Comparison of ENCODE assay signal across 7 mouse cellular contexts in genomic region chr17:29370984-29371723, GRCm38 (mm10). TPM values are rescaled to one million over a fixed set of nuclear protein-coding genes. Genes with fewer than 3 reads are reported as not detected.
DNase-seq lines count a peak whose midpoint lies in the region; ATAC-seq and TF ChIP-seq lines count a peak whose summit lies in the region.

No protein-coding gene starts in this region.

- no peak overlapping the region for H3K9ac ChIP-seq in midbrain, embryonic 13.5 days (replicated peaks)

- peak; percentile 82 for ATAC-seq in midbrain, embryonic 13.5 days

- H3K4me2 ChIP-seq in midbrain, embryonic 13.5 days (replicated peaks), result no peak overlapping the region

- no peaks in the 10 kb centered on the region for H3K36me3 ChIP-seq in midbrain, embryonic 13.5 days

- intact Hi-C loops in gastrocnemius, adult 2 months (cut with DNase I), result loop anchor here (1.0 kb wide), 2 partner anchors 103 to 194 kb away; partner anchors contain the start of gene BC004004
- intact Hi-C loops in left cerebral cortex, postnatal 4 days (cut with DNase I), result loop anchor here (10.0 kb wide), 1 partner anchor 196 kb away; no protein-coding TSS in a partner anchor

- H3K27ac ChIP-seq in gastrocnemius, adult 2 months, result peak overlapping the region; percentile 72; the same call in 1 of the 2 replicates
- H3K27ac ChIP-seq in midbrain, embryonic 13.5 days, result no peak overlapping the region

- 0 out of 2 replicates have a peak, but pooled peaks cover 5% of the 10 kb centered on the region for H3K27me3 ChIP-seq in midbrain, embryonic 13.5 days

- WGBS in midbrain, embryonic 13.5 days, result 8% methylated on average over 5 of the region's 5 CpGs

- peaks cover 11% of the 10 kb centered on the region; the same call in 1 of the 2 replicates for H3K4me1 ChIP-seq in midbrain, embryonic 13.5 days (replicated peaks)

- peak; percentile 94 for TF ChIP-seq CTCF in gastrocnemius, adult 2 months (IDR thresholded peaks at IDR 0.05)

- no peaks in the 10 kb centered on the region for H3K9me3 ChIP-seq in midbrain, embryonic 13.5 days

- H3K4me3 ChIP-seq in gastrocnemius, adult 2 months, result peak overlapping the region; percentile 39
- H3K4me3 ChIP-seq in midbrain, embryonic 13.5 days (replicated peaks), result no peak overlapping the region

- peak; percentile 90 to 97 for DNase-seq in adrenal gland, adult (ENCODE audit: inconsistent age in 2 of 2, low spot score in 1 of 2)
- DNase-seq in cerebellum, postnatal 4 days (ENCODE audit: low spot score in 2 of 2), result peak; percentile 94 to 97
- peak; percentile 94 for DNase-seq in gastrocnemius, adult 2 months
- peak; percentile 88 for DNase-seq in kidney, adult 11 months
- DNase-seq in left cerebral cortex, postnatal 4 days, result peak; percentile 97
- DNase-seq in skeletal muscle tissue, adult 2 months (ENCODE audit: low read depth, low spot score), result peak; percentile 89

RNA-seq across cellular contexts. Expression of gene Fgd2, which starts 10.4 kb away (rescaled TPM):
- 1 to 10 TPM in 1 of 2 experiments, under 1 TPM in 1; 0.74 to 1.1 TPM for total RNA-seq in gastrocnemius, adult 2 months (2021)
- 1 to 10 TPM; 4.5 to 6.4 TPM for total RNA-seq in left cerebral cortex, postnatal 4 days (2021)
- polyA plus RNA-seq in midbrain, embryonic 13.5 days (2015; fragmentation: Nextera tagmentation; extraction: Ambion mirVana), result 3.2 and 3.3 TPM in 2 replicates

RNA-seq across cellular contexts. Expression of gene Mtch1, which starts 23.4 kb away (rescaled TPM):
- total RNA-seq in gastrocnemius, adult 2 months (2021), result 100 to 1,000 TPM in 1 of 2 experiments, 10 to 100 TPM in 1; 78.5 to 109 TPM
- total RNA-seq in left cerebral cortex, postnatal 4 days (2021), result 100 to 1,000 TPM; 489 to 514 TPM
- 398 and 461 TPM in 2 replicates for polyA plus RNA-seq in midbrain, embryonic 13.5 days (2015; fragmentation: Nextera tagmentation; extraction: Ambion mirVana)

RNA-seq across cellular contexts. Expression of gene Pi16, which starts 53.7 kb away (rescaled TPM):
- total RNA-seq in gastrocnemius, adult 2 months (2021), result 10 to 100 TPM; 21.9 to 52.6 TPM
- 1 to 10 TPM; 1.4 to 2.0 TPM for total RNA-seq in left cerebral cortex, postnatal 4 days (2021)
- 1.9 and 2.2 TPM in 2 replicates for polyA plus RNA-seq in midbrain, embryonic 13.5 days (2015; fragmentation: Nextera tagmentation; extraction: Ambion mirVana)

Comparison
In these comparisons a context has a peak if more than half of its experiments do, and no peak if none do; other contexts are left out.
1. RNA of gene Mtch1, which starts 23.4 kb away (total RNA-seq): 489 to 514 TPM in left cerebral cortex, postnatal 4 days; 78.5 to 109 TPM in gastrocnemius, adult 2 months; every median in the first group is over 4 times any median in the second.
2. RNA of gene Pi16, which starts 53.7 kb away (total RNA-seq): 21.9 to 52.6 TPM in gastrocnemius, adult 2 months; 1.4 to 2.0 TPM in left cerebral cortex, postnatal 4 days; every median in the first group is over 4 times any median in the second.
3. Peak in every context shown above with its lines, with median percentiles within 50 percentile points of each other: DNase-seq.